Mouse (Mus musculus): ENCODE measurements around the gene Zfand6. TPM values are rescaled to one million over a fixed set of nuclear protein-coding genes. Genes with fewer than 3 reads are reported as not detected.

Gene Zfand6
- polyA plus RNA-seq, 1 experiment from 2014 or later: 220 TPM

GRCm38 (mm10) chr7:84684675-84685074, 5.1 kb downstream of the Zfand6 start:
- Histone ChIP-seq H3K27me3 (no peaks in the 10 kb centered on the region), H3K9ac (no peak overlapping the region), H3K36me3 (ENCODE audit: poor library complexity, severe bottlenecking) (no peaks in the 10 kb centered on the region), H3K4me1 (peaks cover 29% of the 10 kb centered on the region), H3K4me3 (no peak overlapping the region), H3K4me2 (no peak overlapping the region), H3K27ac (no peak overlapping the region), H3K9me3 (replicated peaks) (no peaks in the 10 kb centered on the region)
- ATAC-seq: no peak
- WGBS: 94% methylated on average over 1 of the region's 1 CpGs

DNA sequence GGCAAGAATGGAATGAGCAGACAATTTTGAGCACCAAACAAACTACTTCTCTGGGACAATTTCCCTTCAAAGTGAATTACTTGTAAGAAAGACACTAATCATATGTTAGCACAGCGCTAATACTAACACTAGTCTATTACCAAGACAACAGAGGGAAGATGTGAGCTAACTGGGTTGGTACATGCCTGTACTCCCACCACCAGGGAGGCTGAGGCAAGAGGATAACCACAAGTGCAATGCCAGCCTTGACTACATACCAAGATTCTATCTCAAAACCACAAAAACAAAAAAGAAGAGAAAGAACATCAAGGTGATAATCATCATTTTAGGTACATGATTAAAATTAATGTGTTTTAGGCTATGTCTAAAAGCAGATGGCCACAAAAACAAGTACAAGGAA, 8.2 kb downstream of the Zfand6 start:
- Histone ChIP-seq H3K27ac (peak overlapping the region; percentile 66), H3K9me3 (replicated peaks) (no peaks in the 10 kb centered on the region), H3K27me3 (no peaks in the 10 kb centered on the region), H3K36me3 (ENCODE audit: poor library complexity, severe bottlenecking) (no peaks in the 10 kb centered on the region), H3K4me3 (no peak overlapping the region), H3K4me2 (no peak overlapping the region), H3K9ac (no peak overlapping the region), H3K4me1 (peaks cover 27% of the 10 kb centered on the region)
- no peak for ATAC-seq
- 78% methylated on average over 1 of the region's 1 CpGs for WGBS

- no peak overlapping the region for H3K4me2 ChIP-seq
- H3K36me3 ChIP-seq (ENCODE audit: poor library complexity, severe bottlenecking): no peaks in the 10 kb centered on the region
- ATAC-seq: no peak; the same call in 1 of the 2 replicates
- no peak overlapping the region for H3K9ac ChIP-seq
- H3K27me3 ChIP-seq: no peaks in the 10 kb centered on the region
- no peaks in the 10 kb centered on the region for H3K9me3 ChIP-seq (replicated peaks)
- no peak overlapping the region for H3K27ac ChIP-seq
- H3K4me1 ChIP-seq: peaks cover 29% of the 10 kb centered on the region
- no peak overlapping the region for H3K4me3 ChIP-seq
Observed at GRCm38 (mm10) chr7:84680931-84681330, 8.8 kb downstream of the Zfand6 start.

DNA sequence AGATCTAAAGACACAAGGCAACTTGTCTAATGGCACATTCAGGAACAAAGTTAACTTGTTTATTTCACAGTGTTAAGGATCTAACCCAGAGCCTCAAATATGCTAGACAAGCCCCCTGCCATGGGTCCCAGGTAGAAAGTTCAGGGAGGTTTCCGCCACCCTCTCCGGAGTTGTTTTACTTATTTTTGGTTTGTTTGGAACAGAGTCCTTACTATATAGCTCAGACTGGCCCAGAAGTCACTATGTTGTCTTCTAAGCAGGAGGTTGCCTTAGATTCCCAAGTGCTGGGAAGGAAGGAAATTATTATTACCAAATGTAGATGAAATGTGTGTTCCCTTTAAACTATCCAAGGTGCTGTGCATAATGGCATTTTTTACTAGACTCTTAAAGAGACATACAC, 9.7 kb downstream of the Zfand6 start:
- Histone ChIP-seq H3K4me1 (peaks cover 31% of the 10 kb centered on the region), H3K36me3 (ENCODE audit: poor library complexity, severe bottlenecking) (no peaks in the 10 kb centered on the region), H3K27ac (peak overlapping the region; percentile 48), H3K9me3 (replicated peaks) (no peaks in the 10 kb centered on the region), H3K9ac (no peak overlapping the region), H3K27me3 (no peaks in the 10 kb centered on the region), H3K4me2 (peak overlapping the region; percentile 30), H3K4me3 (peak overlapping the region; percentile 48; the same call in 1 of the 2 replicates)
- whole genome bisulfite sequencing: 65% methylated on average over 2 of the region's 2 CpGs
- no peak for ATAC-seq

GRCm38 (mm10) chr7:84679264-84679663, 10.5 kb downstream of the Zfand6 start:
- H3K4me3 ChIP-seq: peak overlapping the region; percentile 48
- H3K9me3 ChIP-seq (replicated peaks): no peaks in the 10 kb centered on the region
- peak overlapping the region; percentile 46 for H3K4me2 ChIP-seq
- under 1% methylated on average over 4 of the region's 4 CpGs for WGBS
- no peak overlapping the region for H3K27ac ChIP-seq
- H3K4me1 ChIP-seq: peaks cover 31% of the 10 kb centered on the region
- H3K27me3 ChIP-seq: no peaks in the 10 kb centered on the region
- peak; percentile 98 for ATAC-seq
- no peaks in the 10 kb centered on the region for H3K36me3 ChIP-seq (ENCODE audit: poor library complexity, severe bottlenecking)
- peak overlapping the region; percentile 53 for H3K9ac ChIP-seq

- WGBS: 27% methylated on average over 1 of the region's 1 CpGs
- no peak overlapping the region for H3K27ac ChIP-seq
- 0 out of 2 replicates have a peak, but pooled peaks have one; percentile 45 for ATAC-seq
Observed at GRCm38 (mm10) chr7:84673103-84673502, 16.7 kb downstream of the Zfand6 start.

GRCm38 (mm10) chr7:84669554-84670152, 20.1 kb downstream of the Zfand6 start:
- Histone ChIP-seq H3K9ac (no peak overlapping the region), H3K4me1 (peaks cover 21% of the 10 kb centered on the region), H3K27me3 (no peaks in the 10 kb centered on the region), H3K36me3 (ENCODE audit: poor library complexity, severe bottlenecking) (no peaks in the 10 kb centered on the region), H3K9me3 (replicated peaks) (no peaks in the 10 kb centered on the region), H3K4me3 (no peak overlapping the region), H3K27ac (no peak overlapping the region), H3K4me2 (no peak overlapping the region)
- WGBS: 51% methylated on average over 1 of the region's 1 CpGs
- no peak for ATAC-seq

More at GRCm38 (mm10) chr7:84673103-84673502, 16.7 kb downstream of the Zfand6 start:
- no peak overlapping the region for H3K4me3 ChIP-seq
- no peaks in the 10 kb centered on the region for H3K9me3 ChIP-seq (replicated peaks)
- no peaks in the 10 kb centered on the region for H3K36me3 ChIP-seq (ENCODE audit: poor library complexity, severe bottlenecking)
- no peak overlapping the region for H3K4me2 ChIP-seq
- no peak overlapping the region for H3K9ac ChIP-seq
- peaks cover 34% of the 10 kb centered on the region for H3K4me1 ChIP-seq
- no peaks in the 10 kb centered on the region for H3K27me3 ChIP-seq

DNA sequence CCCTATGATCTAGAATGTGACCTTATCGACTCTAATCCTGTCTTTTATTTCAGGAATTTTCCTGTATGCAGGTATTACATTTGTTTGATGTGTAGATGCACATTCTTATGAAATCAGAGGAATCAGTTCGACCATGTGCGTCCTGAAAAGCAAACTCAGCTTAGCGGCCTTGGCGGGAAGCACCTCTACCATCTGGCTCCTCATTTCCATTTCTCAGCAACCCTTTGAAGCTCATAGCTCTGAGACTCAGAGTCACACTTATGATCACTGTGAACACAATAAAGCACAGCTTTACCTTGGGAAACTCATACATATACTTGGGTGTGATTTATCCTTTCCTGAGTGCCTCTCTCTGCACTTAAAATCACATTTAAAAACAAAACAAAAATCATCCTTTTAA, 21.8 kb downstream of the Zfand6 start:
- ATAC-seq: peak; percentile 63; the same call in 1 of the 2 replicates
- WGBS: 69% methylated on average over 5 of the region's 5 CpGs

GRCm38 (mm10) chr7:84652740-84653139, 37.0 kb downstream of the Zfand6 start:
- 85% methylated on average over 2 of the region's 2 CpGs for WGBS
- no peak overlapping the region for H3K4me2 ChIP-seq
- no peaks in the 10 kb centered on the region for H3K9me3 ChIP-seq (replicated peaks)
- H3K4me3 ChIP-seq: no peak overlapping the region
- no peak overlapping the region for H3K27ac ChIP-seq
- no peak overlapping the region for H3K9ac ChIP-seq
- no peaks in the 10 kb centered on the region for H3K36me3 ChIP-seq (ENCODE audit: poor library complexity, severe bottlenecking)
- ATAC-seq: no peak
- no peaks in the 10 kb centered on the region for H3K4me1 ChIP-seq
- no peaks in the 10 kb centered on the region for H3K27me3 ChIP-seq

More for the DNA sequence above, 21.8 kb downstream of the Zfand6 start:
- peak overlapping the region; percentile 3; the same call in 1 of the 2 replicates for H3K27ac ChIP-seq
- H3K4me2 ChIP-seq: no peak overlapping the region
- H3K27me3 ChIP-seq: no peaks in the 10 kb centered on the region
- no peaks in the 10 kb centered on the region for H3K36me3 ChIP-seq (ENCODE audit: poor library complexity, severe bottlenecking)
- H3K4me1 ChIP-seq: peaks cover 15% of the 10 kb centered on the region
- H3K9ac ChIP-seq: no peak overlapping the region
- no peak overlapping the region for H3K4me3 ChIP-seq
- no peaks in the 10 kb centered on the region for H3K9me3 ChIP-seq (replicated peaks)

DNA sequence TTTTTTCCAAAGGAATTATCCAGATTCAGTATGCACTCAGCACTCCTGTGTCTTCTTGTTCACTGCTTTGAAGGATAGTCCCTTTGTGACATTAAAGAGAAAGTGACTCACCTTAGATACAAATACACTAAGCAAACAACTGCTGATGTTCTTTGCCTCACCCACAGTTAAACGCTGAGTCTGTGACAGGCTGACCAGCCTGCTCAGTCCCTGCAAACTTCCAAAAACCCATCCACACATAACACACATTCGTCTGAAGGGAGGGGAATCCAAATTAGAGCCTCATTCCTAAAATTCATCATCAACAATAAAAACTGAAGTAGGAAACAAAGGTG, 37.8 kb downstream of the Zfand6 start:
- Histone ChIP-seq H3K4me1 (no peaks in the 10 kb centered on the region), H3K27me3 (no peaks in the 10 kb centered on the region), H3K4me2 (no peak overlapping the region), H3K36me3 (ENCODE audit: poor library complexity, severe bottlenecking) (no peaks in the 10 kb centered on the region), H3K9me3 (replicated peaks) (no peaks in the 10 kb centered on the region), H3K4me3 (no peak overlapping the region), H3K9ac (no peak overlapping the region), H3K27ac (no peak overlapping the region)
- 77% methylated on average over 2 of the region's 2 CpGs for WGBS
- ATAC-seq: no peak

GRCm38 (mm10) chr7:84651303-84651986, 38.3 kb downstream of the Zfand6 start:
- no peak overlapping the region for H3K27ac ChIP-seq
- H3K9ac ChIP-seq: no peak overlapping the region
- H3K4me1 ChIP-seq: no peaks in the 10 kb centered on the region
- no peak overlapping the region for H3K4me3 ChIP-seq
- ATAC-seq: no peak
- no peaks in the 10 kb centered on the region for H3K27me3 ChIP-seq
- H3K9me3 ChIP-seq (replicated peaks): no peaks in the 10 kb centered on the region
- no peaks in the 10 kb centered on the region for H3K36me3 ChIP-seq (ENCODE audit: poor library complexity, severe bottlenecking)
- WGBS: 89% methylated on average over 4 of the region's 4 CpGs
- H3K4me2 ChIP-seq: no peak overlapping the region

- Histone ChIP-seq H3K27me3 (no peaks in the 10 kb centered on the region), H3K4me2 (no peak overlapping the region), H3K36me3 (ENCODE audit: poor library complexity, severe bottlenecking) (no peaks in the 10 kb centered on the region), H3K4me1 (no peaks in the 10 kb centered on the region), H3K27ac (no peak overlapping the region), H3K9ac (no peak overlapping the region), H3K4me3 (no peak overlapping the region), H3K9me3 (replicated peaks) (no peaks in the 10 kb centered on the region)
- WGBS: 94% methylated on average over 2 of the region's 2 CpGs
- ATAC-seq: no peak
Observed at GRCm38 (mm10) chr7:84649016-84649415, 40.7 kb downstream of the Zfand6 start.

GRCm38 (mm10) chr7:84646256-84646655, 43.5 kb downstream of the Zfand6 start:
- no peak for ATAC-seq
- WGBS: 27% methylated on average over 1 of the region's 1 CpGs
- no peak overlapping the region for H3K4me2 ChIP-seq

More at GRCm38 (mm10) chr7:84646256-84646655, 43.5 kb downstream of the Zfand6 start:
- H3K27ac ChIP-seq: no peak overlapping the region
- no peak overlapping the region for H3K4me3 ChIP-seq
- no peaks in the 10 kb centered on the region for H3K27me3 ChIP-seq
- H3K9ac ChIP-seq: no peak overlapping the region
- no peaks in the 10 kb centered on the region for H3K36me3 ChIP-seq (ENCODE audit: poor library complexity, severe bottlenecking)
- H3K9me3 ChIP-seq (replicated peaks): no peaks in the 10 kb centered on the region
- no peaks in the 10 kb centered on the region for H3K4me1 ChIP-seq

Measured in forebrain, embryonic 13.5 days (tissue).